Mouse (Mus musculus): ENCODE results near the gene Btg4. TPM values are rescaled to one million over a fixed set of nuclear protein-coding genes. Genes with fewer than 3 reads are reported as not detected.

Gene Btg4
- not detected in 2 replicates for polyA plus RNA-seq (2012; rRNA removed)

DNA sequence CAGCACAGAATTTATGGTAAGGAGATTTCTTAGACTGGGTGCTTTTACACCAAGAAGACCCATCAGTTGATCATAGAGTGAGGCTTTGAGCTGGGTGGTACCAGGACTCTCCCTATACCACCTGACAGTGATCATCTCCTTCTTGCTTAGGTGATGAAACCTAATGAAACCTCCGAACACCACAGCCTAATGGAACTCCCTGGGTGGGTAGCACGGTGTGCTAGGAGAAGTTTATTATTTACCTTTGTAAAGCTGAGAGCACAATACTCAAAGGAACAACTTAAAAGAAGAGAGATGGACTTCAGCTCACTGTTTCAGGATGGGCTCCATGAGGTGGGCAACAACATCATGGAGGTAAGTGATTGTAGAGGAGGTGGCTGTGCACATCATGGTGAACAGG is at the start of gene Btg4:
TSS of gene Btg4 (plus strand) at position 301 of the 400 bp plus-strand sequence.
- no peaks in the 10 kb centered on the region for H3K36me3 ChIP-seq (ENCODE audit: control insufficient read depth, insufficient read depth, low read length)
- 100% methylated on average over 2 of the region's 2 CpGs for WGBS
- H3K4me3 ChIP-seq (ENCODE audit: control insufficient read depth, insufficient read depth, low read length), result no peak within 1 kb of the TSS
- TF ChIP-seq CTCF (IDR thresholded peaks at IDR 0.05; ENCODE audit: borderline replicate concordance, control insufficient read depth, extremely low read depth, insufficient read depth, low read length, poor library complexity), result no peak
- no peak for TF ChIP-seq POLR2A (IDR thresholded peaks at IDR 0.05; ENCODE audit: control insufficient read depth, extremely low read depth, insufficient read depth, low read length, poor library complexity)
- H3K4me1 ChIP-seq (replicated peaks; ENCODE audit: control insufficient read depth, insufficient read depth, low read length), result no peaks in the 10 kb centered on the region
- H3K27me3 ChIP-seq (ENCODE audit: control insufficient read depth, insufficient read depth, low read length), result no peaks in the 10 kb centered on the region
- DNase-seq, result no peak
- no peak within 1 kb of the TSS for H3K27ac ChIP-seq (ENCODE audit: control insufficient read depth, insufficient read depth, low read length)

DNA sequence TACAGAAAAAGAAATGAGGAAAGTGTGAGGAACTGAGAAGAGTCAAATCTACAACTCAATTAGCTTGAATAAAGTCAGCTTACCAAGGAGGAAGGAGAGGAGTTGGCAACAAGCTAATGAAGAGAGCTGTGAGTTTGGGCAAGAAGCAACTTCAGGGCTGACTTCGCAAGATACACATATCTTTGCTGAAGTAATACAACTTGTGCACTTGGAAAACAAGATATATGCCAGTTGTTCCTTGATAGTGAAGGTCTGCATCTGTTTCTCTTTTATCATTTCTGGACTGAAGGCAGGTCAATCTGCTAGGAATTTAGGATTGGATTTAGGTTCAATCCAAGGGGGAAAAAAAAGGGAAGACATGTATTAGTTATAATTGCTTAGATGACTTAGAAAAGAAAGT is 47.1 kb upstream of the Btg4 start:
- Histone ChIP-seq H3K27ac (ENCODE audit: control insufficient read depth, insufficient read depth, low read length) (no peak overlapping the region), H3K4me3 (ENCODE audit: control insufficient read depth, insufficient read depth, low read length) (no peak overlapping the region), H3K4me1 (replicated peaks; ENCODE audit: control insufficient read depth, insufficient read depth, low read length) (no peaks in the 10 kb centered on the region), H3K27me3 (ENCODE audit: control insufficient read depth, insufficient read depth, low read length) (no peaks in the 10 kb centered on the region), H3K36me3 (ENCODE audit: control insufficient read depth, insufficient read depth, low read length) (no peaks in the 10 kb centered on the region)
- no peak for DNase-seq
- TF ChIP-seq CTCF (IDR thresholded peaks at IDR 0.05; ENCODE audit: borderline replicate concordance, control insufficient read depth, extremely low read depth, insufficient read depth, low read length, poor library complexity) (no peak), POLR2A (IDR thresholded peaks at IDR 0.05; ENCODE audit: control insufficient read depth, extremely low read depth, insufficient read depth, low read length, poor library complexity) (no peak)
- WGBS, result 98% methylated on average over 1 of the region's 1 CpGs

DNA sequence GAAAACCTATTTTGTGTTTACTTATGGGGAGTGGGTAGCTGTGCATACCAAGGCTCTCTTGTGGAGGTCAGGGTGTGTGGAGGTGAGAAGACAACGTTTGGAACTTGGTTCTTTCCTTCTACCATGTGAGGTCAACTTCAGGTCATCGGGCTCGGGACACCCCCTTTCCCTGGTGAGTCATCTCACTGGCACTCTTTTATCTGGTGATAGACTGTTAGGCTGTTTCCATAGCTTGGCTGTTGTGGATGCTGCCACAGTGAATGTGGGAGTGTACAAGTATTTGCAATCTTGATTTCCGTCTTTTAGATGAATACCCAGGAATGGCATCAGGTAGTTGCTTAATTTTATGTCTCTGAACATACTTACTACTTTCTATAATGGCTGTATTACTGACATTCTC is 45.0 kb upstream of the Btg4 start:
- Histone ChIP-seq H3K27ac (ENCODE audit: control insufficient read depth, insufficient read depth, low read length) (no peak overlapping the region), H3K4me3 (ENCODE audit: control insufficient read depth, insufficient read depth, low read length) (no peak overlapping the region), H3K36me3 (ENCODE audit: control insufficient read depth, insufficient read depth, low read length) (no peaks in the 10 kb centered on the region), H3K27me3 (ENCODE audit: control insufficient read depth, insufficient read depth, low read length) (no peaks in the 10 kb centered on the region), H3K4me1 (replicated peaks; ENCODE audit: control insufficient read depth, insufficient read depth, low read length) (peaks cover 3% of the 10 kb centered on the region)
- WGBS, result 72% methylated on average over 4 of the region's 4 CpGs
- TF ChIP-seq CTCF (IDR thresholded peaks at IDR 0.05; ENCODE audit: borderline replicate concordance, control insufficient read depth, extremely low read depth, insufficient read depth, low read length, poor library complexity) (no peak), POLR2A (IDR thresholded peaks at IDR 0.05; ENCODE audit: control insufficient read depth, extremely low read depth, insufficient read depth, low read length, poor library complexity) (no peak)
- DNase-seq, result no peak

DNA sequence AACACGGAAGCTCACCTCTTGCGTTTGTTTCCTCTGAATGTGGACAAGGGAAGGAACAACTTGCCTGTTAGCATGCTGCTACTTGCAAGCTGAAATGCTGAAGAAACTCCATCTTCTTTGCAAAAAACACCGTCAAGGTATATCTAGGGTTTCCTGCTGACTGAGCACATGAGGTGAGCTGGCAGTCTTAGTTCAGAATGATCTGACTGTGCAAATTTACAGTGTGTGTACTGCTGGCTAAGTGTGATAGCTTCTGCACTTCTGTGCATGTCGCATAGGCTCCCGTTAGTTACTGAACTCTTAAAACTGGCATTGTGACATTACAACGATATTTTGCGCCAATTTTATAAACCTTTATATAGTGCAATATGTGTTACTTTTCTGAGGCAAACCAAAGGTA is 41.0 kb upstream of the Btg4 start:
- no peak for DNase-seq
- no peaks in the 10 kb centered on the region for H3K36me3 ChIP-seq (ENCODE audit: control insufficient read depth, insufficient read depth, low read length)
- WGBS, result 66% methylated on average over 7 of the region's 7 CpGs
- H3K4me1 ChIP-seq (replicated peaks; ENCODE audit: control insufficient read depth, insufficient read depth, low read length), result peaks cover 3% of the 10 kb centered on the region
- TF ChIP-seq CTCF (IDR thresholded peaks at IDR 0.05; ENCODE audit: borderline replicate concordance, control insufficient read depth, extremely low read depth, insufficient read depth, low read length, poor library complexity), result no peak
- TF ChIP-seq POLR2A (IDR thresholded peaks at IDR 0.05; ENCODE audit: control insufficient read depth, extremely low read depth, insufficient read depth, low read length, poor library complexity), result no peak
- H3K27me3 ChIP-seq (ENCODE audit: control insufficient read depth, insufficient read depth, low read length), result no peaks in the 10 kb centered on the region
- no peak overlapping the region for H3K4me3 ChIP-seq (ENCODE audit: control insufficient read depth, insufficient read depth, low read length)
- no peak overlapping the region for H3K27ac ChIP-seq (ENCODE audit: control insufficient read depth, insufficient read depth, low read length)

DNA sequence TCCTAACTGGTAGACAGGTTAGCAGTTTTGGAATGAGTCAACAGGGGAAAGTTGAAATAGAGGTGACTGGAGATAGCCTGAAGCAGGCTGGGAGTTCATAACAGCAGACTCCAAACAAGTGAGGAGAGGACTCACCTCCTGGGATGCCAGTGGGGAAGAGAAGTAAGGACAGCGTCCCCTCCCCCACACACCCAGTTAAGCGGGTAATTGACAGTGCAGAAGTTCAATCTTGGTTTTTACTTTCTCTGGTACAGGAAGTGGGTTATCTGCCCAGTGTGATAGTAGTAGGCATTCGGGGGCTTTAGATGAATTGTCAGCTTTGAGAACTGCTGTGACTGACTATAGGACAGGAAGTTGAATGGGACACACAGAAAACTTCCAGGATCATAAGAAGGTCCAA is 40.4 kb upstream of the Btg4 start:
- no peaks in the 10 kb centered on the region for H3K36me3 ChIP-seq (ENCODE audit: control insufficient read depth, insufficient read depth, low read length)
- H3K4me1 ChIP-seq (replicated peaks; ENCODE audit: control insufficient read depth, insufficient read depth, low read length), result peaks cover 3% of the 10 kb centered on the region
- H3K4me3 ChIP-seq (ENCODE audit: control insufficient read depth, insufficient read depth, low read length), result no peak overlapping the region
- no peak overlapping the region for H3K27ac ChIP-seq (ENCODE audit: control insufficient read depth, insufficient read depth, low read length)
- TF ChIP-seq POLR2A (IDR thresholded peaks at IDR 0.05; ENCODE audit: control insufficient read depth, extremely low read depth, insufficient read depth, low read length, poor library complexity) (no peak), CTCF (IDR thresholded peaks at IDR 0.05; ENCODE audit: borderline replicate concordance, control insufficient read depth, extremely low read depth, insufficient read depth, low read length, poor library complexity) (no peak)
- H3K27me3 ChIP-seq (ENCODE audit: control insufficient read depth, insufficient read depth, low read length), result no peaks in the 10 kb centered on the region
- WGBS, result 4% methylated on average over 3 of the region's 3 CpGs
- peak; percentile 6 for DNase-seq

DNA sequence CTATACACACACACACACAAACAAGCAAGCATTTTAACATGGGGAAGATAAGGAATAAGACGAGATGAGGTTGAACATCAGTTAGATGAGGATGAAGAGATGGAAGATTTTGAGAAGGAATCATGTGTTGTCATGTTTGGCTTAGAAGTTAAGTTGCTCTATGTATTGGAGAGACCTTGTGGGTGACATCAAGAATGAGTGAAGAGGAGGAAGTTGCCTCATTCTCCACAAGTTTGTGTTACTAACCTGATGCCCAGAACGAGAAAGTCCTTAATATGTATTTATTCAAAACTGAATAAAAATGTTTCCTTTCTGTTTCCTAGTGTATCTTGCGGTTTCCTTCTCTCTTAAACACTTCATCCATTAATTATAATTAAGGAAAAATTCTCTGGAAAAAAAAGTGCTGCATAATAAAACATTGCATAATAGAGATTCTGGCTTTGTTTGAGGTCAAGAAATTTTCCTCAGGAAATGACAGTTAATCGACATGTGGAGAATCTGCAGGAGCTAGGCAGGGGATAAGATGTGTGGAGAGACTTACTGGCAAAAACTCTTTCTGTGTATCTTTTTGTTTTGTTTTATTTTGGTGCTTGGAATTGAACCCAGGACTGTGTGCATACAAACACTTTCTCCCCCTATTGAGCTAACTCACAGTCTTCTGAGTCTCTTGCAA is 39.4 kb upstream of the Btg4 start:
- H3K27ac ChIP-seq (ENCODE audit: control insufficient read depth, insufficient read depth, low read length), result no peak overlapping the region
- 62% methylated on average over 4 of the region's 4 CpGs for WGBS
- H3K4me3 ChIP-seq (ENCODE audit: control insufficient read depth, insufficient read depth, low read length), result no peak overlapping the region
- TF ChIP-seq CTCF (IDR thresholded peaks at IDR 0.05; ENCODE audit: borderline replicate concordance, control insufficient read depth, extremely low read depth, insufficient read depth, low read length, poor library complexity) (no peak), POLR2A (IDR thresholded peaks at IDR 0.05; ENCODE audit: control insufficient read depth, extremely low read depth, insufficient read depth, low read length, poor library complexity) (no peak)
- H3K36me3 ChIP-seq (ENCODE audit: control insufficient read depth, insufficient read depth, low read length), result no peaks in the 10 kb centered on the region
- peaks cover 3% of the 10 kb centered on the region for H3K4me1 ChIP-seq (replicated peaks; ENCODE audit: control insufficient read depth, insufficient read depth, low read length)
- no peak for DNase-seq
- H3K27me3 ChIP-seq (ENCODE audit: control insufficient read depth, insufficient read depth, low read length), result no peaks in the 10 kb centered on the region

DNA sequence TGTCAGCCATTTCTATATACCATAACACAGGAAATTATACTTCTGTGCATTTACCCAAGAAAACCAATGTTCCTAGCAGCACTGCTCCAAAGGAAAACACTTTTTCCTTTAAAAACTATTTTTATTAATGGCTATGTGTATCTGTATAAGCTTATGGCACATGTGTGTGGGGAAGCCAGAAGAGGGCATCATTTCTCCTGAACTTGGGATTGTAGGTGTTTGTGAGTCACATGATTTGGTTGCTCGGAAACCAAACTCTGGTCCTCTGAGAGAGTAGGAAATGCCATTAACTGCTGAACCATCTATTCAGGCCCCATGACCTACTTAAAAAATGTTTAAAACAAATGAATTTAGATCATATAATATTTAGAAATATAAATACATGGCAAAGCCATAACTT is 33.7 kb upstream of the Btg4 start:
- no peak for TF ChIP-seq POLR2A (IDR thresholded peaks at IDR 0.05; ENCODE audit: control insufficient read depth, extremely low read depth, insufficient read depth, low read length, poor library complexity)
- TF ChIP-seq CTCF (IDR thresholded peaks at IDR 0.05; ENCODE audit: borderline replicate concordance, control insufficient read depth, extremely low read depth, insufficient read depth, low read length, poor library complexity), result no peak
- H3K36me3 ChIP-seq (ENCODE audit: control insufficient read depth, insufficient read depth, low read length), result no peaks in the 10 kb centered on the region
- DNase-seq, result no peak
- 95% methylated on average over 1 of the region's 1 CpGs for whole genome bisulfite sequencing
- H3K27ac ChIP-seq (ENCODE audit: control insufficient read depth, insufficient read depth, low read length), result no peak overlapping the region
- no peaks in the 10 kb centered on the region for H3K4me1 ChIP-seq (replicated peaks; ENCODE audit: control insufficient read depth, insufficient read depth, low read length)
- no peak overlapping the region for H3K4me3 ChIP-seq (ENCODE audit: control insufficient read depth, insufficient read depth, low read length)
- H3K27me3 ChIP-seq (ENCODE audit: control insufficient read depth, insufficient read depth, low read length), result no peaks in the 10 kb centered on the region

Data from thymus, adult 2 months (tissue).